Mouse (Mus musculus) neural tube, embryonic 14.5 days (tissue): ENCODE measurements around the gene Gm4553. TPM values are rescaled to one million over a fixed set of nuclear protein-coding genes. Genes with fewer than 3 reads are reported as not detected.
"Not testable (repeated sequence)": the region's sequence is repeated elsewhere in the genome, so short reads cannot be mapped to it uniquely, and the experiment has no call there.

Source experiments
- ATAC-seq: fragments of 200-750 bp; cut with Nextera tagmentation; 2 replicates; pipeline ENCODE4 v1.8.0; 2017; ENCODE audit warnings: low read depth, mild to moderate bottlenecking, moderate TSS enrichment, moderate library complexity
- H3K27ac ChIP-seq: fragments of 300-500 bp; sonication (generic); 2 replicates; pipeline ENCODE4 v1.5.1; 2014; ENCODE audit warnings: low read depth, mild to moderate bottlenecking, control low read depth, low read length, moderate library complexity, mixed read lengths
- H3K27me3 ChIP-seq: fragments of 300-500 bp; sonication (generic); 2 replicates; pipeline ENCODE4 v1.6.1; 2014; ENCODE audit warnings: low read length; ENCODE audit not compliant: control insufficient read depth, insufficient read depth
- H3K36me3 ChIP-seq: fragments of 300-500 bp; sonication (generic); 2 replicates; pipeline ENCODE4 v1.6.1; 2014; ENCODE audit warnings: low read length, mixed read lengths; ENCODE audit not compliant: control insufficient read depth, insufficient read depth
- H3K4me1 ChIP-seq: fragments of 300-500 bp; sonication (generic); 2 replicates; pipeline ENCODE4 v1.6.1; 2014; ENCODE audit warnings: low read length; ENCODE audit not compliant: control insufficient read depth, insufficient read depth
- H3K4me2 ChIP-seq: fragments of 300-500 bp; sonication (generic); 2 replicates; pipeline ENCODE4 v1.6.1; 2014; ENCODE audit warnings: mild to moderate bottlenecking, low read depth, low read length, control low read depth
- H3K4me3 ChIP-seq: fragments of 300-500 bp; sonication (generic); 2 replicates; pipeline ENCODE4 v1.5.1; 2014; ENCODE audit warnings: low read depth, low read length, control low read depth, mixed read lengths
- H3K9ac ChIP-seq: fragments of 300-500 bp; sonication (generic); replicated peaks from 2 replicates; pipeline ENCODE4 v1.6.1; 2014; ENCODE audit warnings: low read depth, mild to moderate bottlenecking, control low read depth, low read length, mixed read lengths
- H3K9me3 ChIP-seq: fragments of 300-500 bp; sonication (generic); 2 replicates; pipeline ENCODE4 v1.6.1; 2016; ENCODE audit warnings: low read length; ENCODE audit not compliant: control insufficient read depth
- WGBS: fragments of 180-500 bp; shearing (Covaris S2); extraction: QIAGEN DNeasy Blood & Tissue Kit; methylation state at CpG from one replicate; pipeline ENCODE4 v1.1.7; 2014; 5-methylcytosine and 5-hydroxymethylcytosine counted together
- polyA plus RNA-seq: library from polyadenylated mRNA; unstranded; fragments of >200 nt; fragmentation: Nextera tagmentation; extraction: Ambion mirVana; gene quantifications from 2 replicates; pipeline ENCODE4 v1.2.1, GENCODE M21; 2014

Gene Gm4553
- polyA plus RNA-seq, 1 experiment from 2014 or later: not detected

GRCm38 (mm10) chr7:142181021-142181420, 15.5 kb upstream of the Gm4553 start:
- no peak overlapping the region for H3K4me2 ChIP-seq
- H3K27me3 ChIP-seq: no peaks in the 10 kb centered on the region
- no peak for ATAC-seq
- H3K4me3 ChIP-seq: no peak overlapping the region
- no peak overlapping the region for H3K27ac ChIP-seq
- H3K4me1 ChIP-seq: no peaks in the 10 kb centered on the region
- no peaks in the 10 kb centered on the region for H3K9me3 ChIP-seq
- no peaks in the 10 kb centered on the region for H3K36me3 ChIP-seq
- H3K9ac ChIP-seq: no peak overlapping the region
- WGBS: 67% methylated on average over 1 of the region's 1 CpGs

- H3K27ac ChIP-seq: no peak overlapping the region
- no peaks in the 10 kb centered on the region for H3K4me1 ChIP-seq
- H3K9ac ChIP-seq: no peak overlapping the region
- H3K4me3 ChIP-seq: no peak overlapping the region
- ATAC-seq: no peak
- 77% methylated on average over 1 of the region's 1 CpGs for WGBS
- H3K4me2 ChIP-seq: no peak overlapping the region
- H3K27me3 ChIP-seq: no peaks in the 10 kb centered on the region
- H3K9me3 ChIP-seq: no peaks in the 10 kb centered on the region
- no peaks in the 10 kb centered on the region for H3K36me3 ChIP-seq
These were observed 13.1 kb upstream of the Gm4553 start for GRCm38 (mm10) chr7:142178685-142179084.

- H3K27ac ChIP-seq, H3K9ac ChIP-seq, ATAC-seq, H3K9me3 ChIP-seq, H3K4me3 ChIP-seq, H3K36me3 ChIP-seq, H3K4me2 ChIP-seq, H3K4me1 ChIP-seq, H3K27me3 ChIP-seq: not testable (repeated sequence)
These were observed 10.4 kb upstream of the Gm4553 start, which contains the start of gene Krtap5-2 for GRCm38 (mm10) chr7:142175905-142176304. Gene Krtap5-2, minus strand, starts transcription at chr7:142176005.

GRCm38 (mm10) chr7:142169836-142170235, 4.3 kb upstream of the Gm4553 start:
- Histone ChIP-seq H3K9me3 (no peaks in the 10 kb centered on the region), H3K9ac (no peak overlapping the region), H3K4me3 (no peak overlapping the region), H3K27ac (no peak overlapping the region), H3K27me3 (no peaks in the 10 kb centered on the region), H3K36me3 (no peaks in the 10 kb centered on the region), H3K4me2 (no peak overlapping the region), H3K4me1 (no peaks in the 10 kb centered on the region)
- 53% methylated on average over 3 of the region's 3 CpGs for WGBS
- ATAC-seq: no peak

GRCm38 (mm10) chr7:142159366-142159765, 6.2 kb downstream of the Gm4553 start:
- ATAC-seq: no peak
- Histone ChIP-seq H3K9ac (no peak overlapping the region), H3K4me1 (no peaks in the 10 kb centered on the region), H3K27me3 (no peaks in the 10 kb centered on the region), H3K36me3 (no peaks in the 10 kb centered on the region), H3K27ac (no peak overlapping the region), H3K4me3 (no peak overlapping the region), H3K4me2 (no peak overlapping the region), H3K9me3 (no peaks in the 10 kb centered on the region)
- 92% methylated on average over 3 of the region's 3 CpGs for WGBS

GRCm38 (mm10) chr7:142157013-142157412, 8.5 kb downstream of the Gm4553 start, which contains the start of gene Gm29735:
Gene Gm29735, minus strand, starts transcription at chr7:142157113.
- H3K9ac ChIP-seq, H3K4me1 ChIP-seq, H3K36me3 ChIP-seq, H3K27me3 ChIP-seq, ATAC-seq, H3K4me2 ChIP-seq, H3K4me3 ChIP-seq, H3K9me3 ChIP-seq, H3K27ac ChIP-seq: not testable (repeated sequence)
- WGBS: 59% methylated on average over 2 of the region's 2 CpGs

- 72% methylated on average over 1 of the region's 1 CpGs for WGBS
- H3K9ac ChIP-seq: no peak overlapping the region
- no peaks in the 10 kb centered on the region for H3K4me1 ChIP-seq
- H3K27me3 ChIP-seq: no peaks in the 10 kb centered on the region
- no peaks in the 10 kb centered on the region for H3K9me3 ChIP-seq
- ATAC-seq: no peak
- no peak overlapping the region for H3K4me2 ChIP-seq
- no peak overlapping the region for H3K4me3 ChIP-seq
- H3K27ac ChIP-seq: no peak overlapping the region
- H3K36me3 ChIP-seq: no peaks in the 10 kb centered on the region
These were observed 10.2 kb downstream of the Gm4553 start for GRCm38 (mm10) chr7:142155308-142155707.

GRCm38 (mm10) chr7:142152191-142152590, 13.3 kb downstream of the Gm4553 start:
- H3K9ac ChIP-seq: no peak overlapping the region
- H3K4me3 ChIP-seq: no peak overlapping the region
- H3K27ac ChIP-seq: no peak overlapping the region
- H3K27me3 ChIP-seq: no peaks in the 10 kb centered on the region
- WGBS: 83% methylated on average over 4 of the region's 4 CpGs
- no peak for ATAC-seq
- H3K9me3 ChIP-seq: no peaks in the 10 kb centered on the region
- no peak overlapping the region for H3K4me2 ChIP-seq
- H3K36me3 ChIP-seq: no peaks in the 10 kb centered on the region
- no peaks in the 10 kb centered on the region for H3K4me1 ChIP-seq

GRCm38 (mm10) chr7:142148633-142149032, 16.9 kb downstream of the Gm4553 start:
- Histone ChIP-seq H3K9me3 (no peaks in the 10 kb centered on the region), H3K27ac (no peak overlapping the region)

GRCm38 (mm10) chr7:142146033-142146432, 19.5 kb downstream of the Gm4553 start:
- Histone ChIP-seq H3K36me3 (no peaks in the 10 kb centered on the region), H3K4me1 (no peaks in the 10 kb centered on the region), H3K9ac (no peak overlapping the region), H3K27me3 (no peaks in the 10 kb centered on the region), H3K9me3 (no peaks in the 10 kb centered on the region), H3K4me2 (no peak overlapping the region), H3K4me3 (no peak overlapping the region), H3K27ac (no peak overlapping the region)
- WGBS: 15% methylated on average over 1 of the region's 1 CpGs
- no peak for ATAC-seq

More at GRCm38 (mm10) chr7:142148633-142149032, 16.9 kb downstream of the Gm4553 start:
- H3K4me3 ChIP-seq: no peak overlapping the region
- no peaks in the 10 kb centered on the region for H3K36me3 ChIP-seq
- H3K4me2 ChIP-seq: no peak overlapping the region
- no peak for ATAC-seq
- no peaks in the 10 kb centered on the region for H3K4me1 ChIP-seq
- no peaks in the 10 kb centered on the region for H3K27me3 ChIP-seq
- no peak overlapping the region for H3K9ac ChIP-seq
